Mouse (Mus musculus): Measurements from ENCODE around the gene Crebl2. TPM values are rescaled to one million over a fixed set of nuclear protein-coding genes. Genes with fewer than 3 reads are reported as not detected.

Gene Crebl2
- 13.8 and 21.6 TPM in 2 replicates for polyA plus RNA-seq (2012; rRNA removed; ENCODE audit: low replicate concordance)

DNA sequence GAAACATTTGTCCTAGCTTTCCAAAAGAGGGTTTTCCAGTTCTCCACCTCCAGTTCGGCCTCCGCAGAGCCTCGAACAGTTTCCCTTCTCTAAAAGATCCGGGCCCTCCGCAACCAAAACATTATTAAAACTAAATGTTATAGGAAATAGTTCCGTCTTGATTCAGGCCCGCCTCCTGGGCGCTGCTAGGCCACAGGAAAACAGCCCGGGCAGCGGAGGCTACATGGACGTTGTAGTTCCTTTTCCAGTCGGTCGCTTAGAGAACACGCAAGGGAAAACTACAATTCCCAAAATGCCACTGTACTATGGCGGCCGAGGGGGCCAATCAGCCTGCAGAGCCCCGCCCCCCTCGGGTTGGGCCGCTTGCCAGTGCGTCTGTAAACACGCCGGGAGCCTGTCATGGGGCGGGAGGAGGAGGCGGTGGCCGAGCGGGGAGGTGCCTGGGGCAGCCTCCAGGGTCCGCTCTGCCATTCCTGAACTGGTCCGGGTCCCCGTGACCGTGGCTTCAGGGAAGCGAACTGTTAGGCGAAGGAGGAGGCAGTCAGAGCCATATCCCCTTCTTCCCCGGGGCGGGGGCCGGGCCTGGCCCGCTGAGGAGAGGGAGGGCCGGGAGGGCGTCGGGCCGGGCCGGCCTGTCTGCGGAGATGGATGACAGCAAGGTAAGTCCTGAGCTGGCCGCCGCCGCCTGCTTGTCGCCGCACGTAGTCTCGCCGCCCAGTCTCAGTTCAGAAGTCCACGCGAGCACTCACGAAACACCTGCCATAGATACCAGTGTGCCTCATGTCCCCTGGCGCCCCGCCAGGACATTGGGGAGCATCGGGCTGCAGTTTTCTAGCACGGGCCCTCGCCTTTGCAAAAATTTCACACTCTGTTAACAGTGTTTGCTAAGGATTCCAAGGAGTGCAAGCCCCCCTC, at the start of gene Crebl2:
Crebl2 (plus strand) TSS at position 369 of the 915 bp plus-strand sequence.

DNA sequence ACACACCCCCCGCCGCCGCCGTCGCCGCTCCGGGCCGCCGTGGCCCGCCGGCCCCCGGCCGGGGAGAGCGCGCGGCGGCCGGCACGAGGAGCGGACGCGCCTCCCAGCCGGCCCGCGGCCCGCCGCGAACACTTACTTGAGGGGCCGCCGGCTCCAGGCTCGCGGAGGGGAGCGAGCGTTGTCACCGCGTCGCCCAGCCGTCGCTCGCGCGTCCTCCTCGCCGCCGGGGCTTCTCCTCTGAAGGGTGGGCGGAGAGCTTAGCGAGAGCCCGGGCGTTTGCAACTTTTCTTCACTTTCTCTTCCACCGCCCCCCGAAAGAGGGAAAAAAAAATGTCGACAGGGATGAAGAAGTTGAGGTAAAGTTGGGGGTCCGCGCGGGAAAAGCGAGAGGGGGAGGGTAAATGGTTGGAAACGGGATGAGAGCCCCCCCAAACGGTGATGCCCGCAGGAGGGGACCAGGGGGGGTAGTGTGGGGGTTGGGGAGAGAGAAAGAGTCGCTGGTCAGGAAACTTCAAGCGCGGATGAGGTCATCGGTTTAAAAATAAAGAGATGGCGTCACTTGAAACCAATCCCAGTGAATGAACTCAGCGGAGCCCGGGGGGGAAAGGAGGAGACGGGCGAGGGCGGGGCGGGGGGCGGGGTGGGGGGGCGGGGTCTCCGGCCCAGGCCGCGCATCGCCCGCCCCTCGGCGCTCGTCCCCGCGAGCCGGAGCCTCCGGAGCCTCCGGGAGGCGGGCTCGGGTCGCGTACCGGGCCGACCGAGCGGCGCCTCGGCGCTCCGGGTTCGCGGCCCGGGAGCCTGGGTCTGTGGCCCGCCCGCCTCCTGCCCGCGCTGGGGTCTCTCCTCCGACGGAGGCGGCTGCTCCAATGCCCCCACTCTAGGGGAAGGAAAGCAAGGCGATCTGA, 37.6 kb upstream of the Crebl2 start, which contains the start of gene Dusp16:
Dusp16 (minus strand) TSS at position 485 of the 905 bp plus-strand sequence.

DNA sequence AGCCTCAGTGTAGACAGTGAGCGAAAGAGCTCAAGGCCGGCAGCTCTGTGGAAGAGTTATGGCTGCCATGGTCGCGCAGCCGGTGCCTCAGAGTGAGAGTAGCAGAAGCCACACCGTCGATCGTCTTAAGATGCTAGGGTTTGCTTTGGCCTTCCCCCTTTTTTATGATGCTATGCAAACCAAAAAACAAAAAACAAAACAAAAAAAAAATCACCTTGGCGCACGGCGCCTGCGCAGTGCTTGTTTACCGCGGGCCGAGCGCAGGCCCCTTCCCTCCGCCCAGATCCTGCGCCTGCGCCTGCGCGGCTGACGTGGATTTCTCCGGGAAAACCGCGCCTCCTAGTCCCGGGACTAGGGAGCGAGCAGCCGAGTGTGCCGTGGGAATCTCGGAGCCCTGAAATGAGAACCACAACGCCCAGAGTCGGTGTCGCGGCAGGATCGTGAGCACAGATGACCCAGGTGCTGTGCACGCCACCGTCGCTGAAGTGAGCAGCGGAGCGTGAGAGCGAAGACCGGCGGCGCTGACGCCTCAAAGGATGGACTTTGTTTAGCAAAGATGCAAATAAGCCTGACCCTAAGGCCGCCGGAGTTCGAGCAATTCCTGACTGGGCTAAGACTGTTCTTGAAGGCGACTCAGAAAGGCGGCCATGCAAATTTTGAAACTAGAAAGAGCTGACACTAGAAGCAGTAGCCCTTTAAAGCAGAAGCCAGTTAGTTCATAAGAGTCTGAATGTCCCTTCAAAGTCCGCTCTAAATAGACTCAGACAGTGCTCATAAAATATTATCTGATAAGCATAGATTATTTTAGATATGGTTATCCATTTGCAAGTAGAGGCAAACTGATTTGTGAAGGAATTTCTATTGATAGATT, 68.4 kb downstream of the Crebl2 start, which contains the start of gene Gpr19:
Gpr19 (minus strand) TSS at position 484 of the 871 bp plus-strand sequence.

Other genes with a start within 250 kb of the Crebl2 start
- 7.6 and 11.6 TPM in 2 replicates for gene Mansc1, start 197.7 kb upstream of the Crebl2 start, polyA plus RNA-seq (2012; rRNA removed; ENCODE audit: low replicate concordance)
- 15.2 and 16.3 TPM in 2 replicates for gene Borcs5, start 190.6 kb upstream of the Crebl2 start, polyA plus RNA-seq (2012; rRNA removed; ENCODE audit: low replicate concordance)
- 10.2 and 20.2 TPM in 2 replicates for gene Dusp16, start 37.5 kb upstream of the Crebl2 start, polyA plus RNA-seq (2012; rRNA removed; ENCODE audit: low replicate concordance)
- gene Gpr19, start 68.4 kb downstream of the Crebl2 start, polyA plus RNA-seq (2012; rRNA removed; ENCODE audit: low replicate concordance) = 8.0 and 8.1 TPM in 2 replicates
- gene Cdkn1b, start 90.2 kb downstream of the Crebl2 start, polyA plus RNA-seq (2012; rRNA removed; ENCODE audit: low replicate concordance) = 12.3 and 25.4 TPM in 2 replicates
- 3.3 and 4.4 TPM in 2 replicates for gene Apold1, start 151.6 kb downstream of the Crebl2 start, polyA plus RNA-seq (2012; rRNA removed; ENCODE audit: low replicate concordance)
- 37.1 and 55.9 TPM in 2 replicates for gene Ddx47, start 181.5 kb downstream of the Crebl2 start, polyA plus RNA-seq (2012; rRNA removed; ENCODE audit: low replicate concordance)
- 1.6 and 7.6 TPM in 2 replicates for gene Gprc5a, start 235.5 kb downstream of the Crebl2 start, polyA plus RNA-seq (2012; rRNA removed; ENCODE audit: low replicate concordance)

Data from subcutaneous adipose tissue, adult 2 months (tissue).